Mouse (Mus musculus) liver, embryonic 11.5 days (tissue): ENCODE results near the gene Kif24. TPM values are rescaled to one million over a fixed set of nuclear protein-coding genes. Genes with fewer than 3 reads are reported as not detected.

Experiments
- ATAC-seq: fragments of 200-750 bp; cut with Nextera tagmentation; replicated peaks from 2 replicates; pipeline ENCODE4 v1.8.0; 2017; ENCODE audit warnings: moderate number of reproducible peaks, mild to moderate bottlenecking, moderate TSS enrichment, moderate library complexity; ENCODE audit not compliant: low FRiP score
- DNase-seq: peaks from one replicate; pipeline ENCODE4 v3.0.0-alpha.2; 2017; ENCODE audit warnings: low spot score
- H3K27ac ChIP-seq: fragments of 300-500 bp; sonication (generic); 2 replicates; pipeline ENCODE4 v1.5.1; 2014; ENCODE audit warnings: mild to moderate bottlenecking, low read depth, low read length, control low read depth
- H3K27me3 ChIP-seq: fragments of 300-500 bp; sonication (generic); replicated peaks from 2 replicates; pipeline ENCODE4 v1.6.1; 2014; ENCODE audit warnings: low read length, mixed read lengths; ENCODE audit not compliant: control insufficient read depth, insufficient read depth
- H3K36me3 ChIP-seq: fragments of 300-500 bp; sonication (generic); 2 replicates; pipeline ENCODE4 v1.6.1; 2014; ENCODE audit warnings: mild to moderate bottlenecking, low read length, moderate library complexity, mixed read lengths; ENCODE audit not compliant: control insufficient read depth, insufficient read depth
- H3K4me1 ChIP-seq: fragments of 300-500 bp; sonication (generic); replicated peaks from 2 replicates; pipeline ENCODE4 v1.6.1; 2014; ENCODE audit warnings: low read length, mixed read lengths; ENCODE audit not compliant: control insufficient read depth, insufficient read depth
- H3K4me2 ChIP-seq: fragments of 300-500 bp; sonication (generic); 2 replicates; pipeline ENCODE4 v1.6.1; 2014; ENCODE audit warnings: mild to moderate bottlenecking, control low read depth, moderate library complexity
- H3K4me3 ChIP-seq: fragments of 300-500 bp; sonication (generic); 2 replicates; pipeline ENCODE4 v1.5.1; 2014; ENCODE audit warnings: low read depth, low read length, control low read depth
- H3K9ac ChIP-seq: fragments of 300-500 bp; sonication (generic); 2 replicates; pipeline ENCODE4 v1.6.1; 2014; ENCODE audit warnings: low read depth, low read length, control low read depth
- H3K9me3 ChIP-seq: fragments of 300-500 bp; sonication (generic); 2 replicates; pipeline ENCODE4 v1.6.1; 2016; ENCODE audit warnings: low read length, inconsistent platforms, mixed read lengths; ENCODE audit not compliant: control insufficient read depth
- WGBS: fragments of 180-500 bp; shearing (Covaris S2); extraction: QIAGEN DNeasy Blood & Tissue Kit; methylation state at CpG from one replicate; pipeline ENCODE4 v1.1.7; 2014; 5-methylcytosine and 5-hydroxymethylcytosine counted together
- polyA plus RNA-seq: library from polyadenylated mRNA; unstranded; fragments of >200 nt; fragmentation: Nextera tagmentation; extraction: Ambion mirVana; gene quantifications from 2 replicates; pipeline ENCODE4 v1.2.1, GENCODE M21; 2014

The Kif24 gene
- polyA plus RNA-seq, 1 experiment from 2014 or later = 8.6 TPM

GRCm38 (mm10) chr4:41340912-41341550, 123.7 kb downstream of the Kif24 start:
- no peak for DNase-seq
- H3K27me3 ChIP-seq = no peaks in the 10 kb centered on the region
- H3K9me3 ChIP-seq = no peaks in the 10 kb centered on the region
- H3K9ac ChIP-seq = no peak overlapping the region
- peaks cover 4% of the 10 kb centered on the region for H3K4me1 ChIP-seq
- H3K36me3 ChIP-seq = no peaks in the 10 kb centered on the region
- no peak overlapping the region for H3K4me2 ChIP-seq
- ATAC-seq = no peak
- 82% methylated on average over 11 of the region's 11 CpGs for WGBS
- H3K27ac ChIP-seq = no peak overlapping the region
- no peak overlapping the region for H3K4me3 ChIP-seq

Other genes starting within 250 kb of the Kif24 start
- 82.8 and 85.6 TPM in 2 replicates for gene Ubap2, start 189.7 kb downstream of the Kif24 start, polyA plus RNA-seq
- gene Dcaf12, start 150.0 kb downstream of the Kif24 start, polyA plus RNA-seq = 50.8 and 53.4 TPM in 2 replicates
- 37.1 and 38.3 TPM in 2 replicates for gene Ubap1, start 115.9 kb downstream of the Kif24 start, polyA plus RNA-seq
- 45.5 and 49.0 TPM in 2 replicates for gene Nudt2, start 264 bp upstream of the Kif24 start, polyA plus RNA-seq
- gene AI464131, start 38.2 kb upstream of the Kif24 start, polyA plus RNA-seq = 1.5 TPM in 2 replicates
- gene 1110017D15Rik, start 52.4 kb upstream of the Kif24 start, polyA plus RNA-seq = 0.43 TPM in 1 of 2 replicates, not detected in the other
- gene Fam219a, start 104.7 kb upstream of the Kif24 start, polyA plus RNA-seq = 1.4 and 2.0 TPM in 2 replicates
- 1.6 TPM in 2 replicates for gene Dnaic1, start 104.9 kb upstream of the Kif24 start, polyA plus RNA-seq
- gene Enho, start 175.4 kb upstream of the Kif24 start, polyA plus RNA-seq = 3.7 and 3.8 TPM in 2 replicates
- gene Cntfr, start 232.2 kb upstream of the Kif24 start, polyA plus RNA-seq = 5.2 and 6.0 TPM in 2 replicates
- 66.8 and 72.9 TPM in 2 replicates for gene Il11ra1, start 235.1 kb upstream of the Kif24 start, polyA plus RNA-seq
- gene Rpp25l, start 248.6 kb upstream of the Kif24 start, polyA plus RNA-seq = 67.8 and 71.2 TPM in 2 replicates